Mouse (Mus musculus) CD4-positive helper T cell, adult 2 months (primary cell): ENCODE results near the gene Gadd45a.

Source experiments
- DNase-seq: peaks from one replicate; pipeline ENCODE4 v3.0.0-alpha.2; 2012; ENCODE audit warnings: low read depth, missing footprints, low spot score

Gene Gadd45a

GRCm38 (mm10) chr6:67036837-67037628, at the start of gene Gadd45a:
Gene Gadd45a (minus strand): TSS chr6:67037457.
- peak; percentile 94 for DNase-seq

DNA sequence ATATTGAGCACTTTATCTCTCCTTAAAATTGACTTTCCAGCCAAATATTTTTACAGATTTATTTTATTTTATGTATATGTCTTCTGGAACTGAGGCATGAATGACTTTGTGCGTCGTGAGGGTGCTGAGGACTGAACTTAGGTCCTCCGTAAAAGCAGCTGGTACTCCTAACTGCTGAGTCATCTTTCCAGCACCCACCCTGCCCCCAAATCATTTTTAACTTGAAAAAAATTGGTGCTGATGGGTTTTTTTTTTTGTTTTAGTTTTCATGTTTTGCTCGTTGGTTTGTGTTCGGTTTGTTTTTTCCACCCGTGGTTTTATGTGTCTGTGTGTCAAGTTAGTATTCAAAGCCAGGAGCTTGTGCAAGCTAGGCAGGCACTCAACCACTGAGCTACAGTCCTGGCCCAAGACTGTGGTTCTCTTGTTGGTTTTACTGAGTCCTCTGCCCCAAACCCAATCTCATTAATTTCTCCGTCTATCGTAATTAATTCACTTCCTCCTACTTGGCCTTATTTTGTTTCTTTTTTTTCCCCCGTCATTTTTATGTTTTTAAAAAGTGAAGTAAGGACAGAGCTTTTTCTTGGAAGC, 48.7 kb upstream of the Gadd45a start:
- DNase-seq: no peak

DNA sequence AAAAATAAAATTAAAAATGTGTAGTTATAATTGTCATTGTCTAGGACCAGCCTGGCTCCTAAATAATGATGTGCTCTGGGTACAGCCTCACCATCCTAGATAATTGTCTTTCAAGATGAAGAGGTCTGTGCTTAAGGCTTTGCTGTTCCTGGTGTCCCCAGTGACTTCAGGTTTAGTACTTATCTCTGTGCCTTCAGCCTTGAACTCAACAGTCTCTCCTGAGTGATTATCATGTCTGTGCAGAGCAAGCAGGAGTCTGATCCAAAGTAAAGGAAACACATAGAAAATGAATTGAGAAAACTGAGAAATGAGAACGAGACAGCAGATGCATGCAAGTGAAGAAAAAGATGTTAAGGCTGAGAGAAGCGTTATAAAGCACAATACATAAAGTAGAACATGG, 47.2 kb upstream of the Gadd45a start:
- DNase-seq: no peak

DNA sequence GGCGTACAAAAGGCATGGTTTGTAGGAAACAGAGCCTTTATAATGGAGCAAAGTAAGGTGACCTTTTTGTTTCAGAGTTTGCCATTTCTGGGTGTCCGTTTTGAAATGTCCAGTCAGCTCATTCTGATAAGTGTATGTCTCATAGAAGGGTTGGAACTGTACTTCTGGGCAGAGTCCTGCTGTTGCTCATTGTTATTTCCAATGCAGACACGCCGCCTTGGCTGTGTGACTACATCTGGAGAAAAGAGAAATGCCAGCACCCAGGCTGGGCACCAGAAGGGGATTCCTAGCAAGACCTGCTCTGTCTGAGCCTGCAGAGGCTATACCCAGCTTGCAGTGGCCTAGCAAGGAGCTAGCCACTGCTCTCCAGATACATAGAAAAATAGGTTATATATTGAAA, 43.9 kb upstream of the Gadd45a start:
- DNase-seq: no peak

DNA sequence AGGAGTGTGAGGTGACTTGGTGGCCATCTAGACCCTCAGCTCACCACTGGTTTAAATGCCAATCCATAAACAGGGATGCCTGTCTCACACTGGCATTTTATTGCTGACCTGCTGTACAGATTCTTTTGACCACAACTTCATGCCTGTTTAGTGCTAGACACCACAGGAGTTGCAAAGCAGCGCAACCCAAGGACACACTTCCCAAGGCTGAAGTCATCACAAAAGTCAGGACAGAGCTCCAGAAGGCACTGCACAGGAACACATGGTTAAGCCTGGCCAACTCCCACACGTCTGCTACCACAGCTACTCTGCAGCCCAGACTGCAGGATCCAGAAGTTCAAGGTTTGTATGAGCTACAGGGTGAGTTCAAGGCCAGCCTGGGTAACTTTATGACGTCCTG, 40.8 kb upstream of the Gadd45a start:
- no peak for DNase-seq

DNA sequence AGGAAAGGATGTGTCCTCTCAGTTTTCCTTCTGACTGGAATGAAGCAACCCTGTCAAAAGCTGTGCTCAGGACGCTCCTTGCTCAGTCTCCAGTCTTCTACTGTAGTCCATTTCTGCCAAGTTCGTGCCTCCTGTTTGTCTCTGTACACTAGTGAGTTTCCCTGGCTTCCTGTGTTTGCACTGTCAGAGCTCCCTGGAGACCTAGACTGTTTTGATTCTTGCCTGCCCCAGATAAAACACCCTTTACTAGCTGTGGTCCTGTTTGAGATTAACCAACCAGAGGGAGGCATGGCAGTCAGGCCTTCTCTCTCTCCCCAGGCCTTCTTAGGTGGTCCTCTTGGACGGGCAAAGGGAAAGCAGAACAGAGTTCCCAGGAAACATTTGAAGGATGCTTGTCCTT, 40.2 kb upstream of the Gadd45a start:
- DNase-seq: no peak

DNA sequence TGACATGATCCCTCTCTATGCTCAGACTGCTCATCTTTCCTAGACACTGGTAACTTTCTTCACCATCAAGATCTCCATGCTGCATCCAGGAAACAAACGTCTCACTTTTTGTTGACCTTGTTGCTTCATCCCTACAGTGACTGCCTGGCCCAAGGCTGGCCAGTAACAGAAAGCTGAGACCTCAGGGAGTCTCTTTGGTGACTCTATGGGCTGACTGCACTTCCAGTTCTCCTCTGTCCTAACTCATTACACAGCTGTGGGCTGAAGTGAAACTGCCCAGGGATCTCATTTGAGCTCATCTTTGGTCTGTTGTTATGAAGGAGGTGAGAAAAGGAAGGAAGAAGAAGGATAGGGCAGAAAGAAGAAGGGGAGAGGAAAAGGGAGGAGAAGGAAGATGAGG, 39.1 kb upstream of the Gadd45a start:
- no peak for DNase-seq

GRCm38 (mm10) chr6:67074868-67075267, 37.6 kb upstream of the Gadd45a start:
- no peak for DNase-seq

- no peak for DNase-seq
Measured at GRCm38 (mm10) chr6:67073929-67074328, 36.7 kb upstream of the Gadd45a start.

- DNase-seq: no peak
Measured at GRCm38 (mm10) chr6:67073446-67073845, 36.2 kb upstream of the Gadd45a start.

- no peak for DNase-seq
Measured at GRCm38 (mm10) chr6:67071615-67072014, 34.4 kb upstream of the Gadd45a start.

- no peak for DNase-seq
Measured at GRCm38 (mm10) chr6:67069800-67070315, 32.6 kb upstream of the Gadd45a start.

DNA sequence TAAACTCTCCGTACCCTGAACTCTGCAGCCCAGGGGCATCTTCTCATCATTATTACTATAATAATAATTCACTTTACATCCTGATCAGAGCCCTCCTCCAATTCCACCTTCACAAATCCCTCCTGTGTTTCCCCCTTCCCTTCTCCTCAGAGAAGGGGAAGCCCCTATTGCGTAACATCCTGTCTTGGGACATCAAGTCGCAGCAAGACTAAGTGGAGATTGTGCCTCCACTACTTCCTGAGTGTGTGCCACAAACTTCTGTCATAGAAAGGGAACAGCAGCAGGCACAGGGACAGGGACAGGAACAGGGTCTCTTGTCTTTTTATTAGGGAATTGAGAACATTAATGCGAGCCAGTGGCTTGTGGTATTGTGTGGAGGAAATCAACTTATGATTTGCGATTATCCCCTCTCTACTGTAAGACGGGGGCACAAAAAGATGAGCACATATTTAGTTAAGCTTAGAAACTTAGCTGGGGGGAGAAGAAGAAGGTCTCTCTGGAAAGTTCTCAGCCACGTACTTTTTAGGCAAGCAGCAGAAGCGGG, 32.0 kb upstream of the Gadd45a start:
- peak; percentile 35 for DNase-seq

GRCm38 (mm10) chr6:67060057-67060456, 22.8 kb upstream of the Gadd45a start:
- no peak for DNase-seq

- no peak for DNase-seq
Measured at GRCm38 (mm10) chr6:67057991-67058696, 20.9 kb upstream of the Gadd45a start.

- no peak for DNase-seq
Measured at GRCm38 (mm10) chr6:67057574-67057973, 20.3 kb upstream of the Gadd45a start.

GRCm38 (mm10) chr6:67056889-67057564, 19.8 kb upstream of the Gadd45a start:
- no peak for DNase-seq

DNA sequence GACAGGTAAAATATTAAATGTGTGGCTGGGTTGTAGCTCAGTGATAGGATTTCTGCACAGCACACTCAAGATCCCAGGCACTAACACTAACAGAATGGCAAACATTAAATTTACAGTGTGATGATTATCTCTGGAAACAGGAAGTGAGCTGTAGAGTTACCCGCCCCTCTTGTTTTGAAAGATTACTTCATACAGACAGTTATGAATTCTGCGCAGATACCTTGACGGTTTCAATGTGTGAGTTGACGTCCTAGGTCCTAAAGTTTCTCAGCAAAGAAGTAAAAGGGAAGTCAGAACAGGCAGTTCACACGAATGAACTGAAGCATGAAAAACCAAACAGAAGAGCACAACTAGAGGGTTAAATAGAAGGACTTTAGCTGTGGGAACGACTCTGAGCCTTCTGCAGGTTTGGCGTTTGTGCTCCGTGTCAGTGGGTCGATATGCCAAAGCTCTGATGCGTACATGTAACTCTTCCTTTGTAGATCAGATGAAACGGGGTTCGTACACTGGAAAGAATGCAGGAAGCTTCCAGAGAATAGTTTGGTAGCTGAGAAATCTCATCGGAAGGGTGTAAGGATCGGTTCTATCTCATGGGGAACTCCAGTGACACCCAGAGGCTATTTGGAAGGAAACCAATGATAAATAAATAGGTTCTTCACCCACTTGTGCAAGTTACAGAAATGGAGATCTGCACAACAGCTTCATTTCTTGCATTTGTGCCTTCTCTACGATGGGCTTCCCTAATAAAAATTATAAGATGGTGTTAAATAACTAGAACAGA, 19.0 kb upstream of the Gadd45a start:
- DNase-seq: peak; percentile 40

DNA sequence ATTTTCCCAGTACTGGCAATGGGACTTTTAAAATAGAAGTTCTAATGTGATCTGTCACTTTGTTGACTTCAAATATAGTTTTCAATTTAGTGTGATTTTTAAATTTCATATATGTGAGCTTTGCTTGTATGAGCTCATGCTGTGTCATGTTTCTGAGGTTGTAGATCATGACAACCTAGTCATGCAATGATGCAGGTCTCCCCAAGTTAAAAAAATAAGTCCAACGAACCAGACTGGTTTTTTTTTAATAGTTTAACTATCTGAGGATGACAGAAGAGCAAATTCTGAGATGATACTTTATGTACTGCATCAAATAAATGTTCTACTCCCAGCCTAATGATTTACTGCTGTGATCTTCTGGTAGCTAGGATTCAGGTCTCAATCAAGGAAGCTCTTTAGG, 12.8 kb upstream of the Gadd45a start:
- DNase-seq: no peak

- no peak for DNase-seq
Measured at GRCm38 (mm10) chr6:67049695-67050038, 12.4 kb upstream of the Gadd45a start.
